Mouse (Mus musculus): ENCODE measurements around the gene Mesp1. TPM values are rescaled to one million over a fixed set of nuclear protein-coding genes. Genes with fewer than 3 reads are reported as not detected.

The Mesp1 gene
- total RNA-seq (2023), result not detected

DNA sequence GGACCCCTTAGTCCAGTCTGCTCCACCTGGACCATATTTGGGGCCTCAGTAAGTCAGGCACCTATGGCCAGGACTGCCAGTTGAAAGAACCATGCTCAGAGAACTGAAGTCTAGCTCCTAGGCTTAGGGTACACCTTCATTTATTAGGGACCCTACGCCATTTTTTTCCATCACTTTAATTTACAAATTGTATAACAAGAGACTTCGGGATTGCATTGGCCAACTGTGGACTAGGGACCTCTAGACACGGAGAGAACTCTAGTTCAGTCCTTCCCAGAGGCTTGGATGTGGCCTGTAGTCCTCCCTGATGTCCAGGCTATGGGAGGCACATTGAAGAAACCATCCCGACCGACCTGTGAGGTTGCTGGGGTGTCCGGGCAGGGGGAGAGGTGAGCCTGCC lies at the start of gene Mesp1:
Gene Mesp1 (minus strand): TSS at position 101 of the 400 bp plus-strand sequence.

DNA sequence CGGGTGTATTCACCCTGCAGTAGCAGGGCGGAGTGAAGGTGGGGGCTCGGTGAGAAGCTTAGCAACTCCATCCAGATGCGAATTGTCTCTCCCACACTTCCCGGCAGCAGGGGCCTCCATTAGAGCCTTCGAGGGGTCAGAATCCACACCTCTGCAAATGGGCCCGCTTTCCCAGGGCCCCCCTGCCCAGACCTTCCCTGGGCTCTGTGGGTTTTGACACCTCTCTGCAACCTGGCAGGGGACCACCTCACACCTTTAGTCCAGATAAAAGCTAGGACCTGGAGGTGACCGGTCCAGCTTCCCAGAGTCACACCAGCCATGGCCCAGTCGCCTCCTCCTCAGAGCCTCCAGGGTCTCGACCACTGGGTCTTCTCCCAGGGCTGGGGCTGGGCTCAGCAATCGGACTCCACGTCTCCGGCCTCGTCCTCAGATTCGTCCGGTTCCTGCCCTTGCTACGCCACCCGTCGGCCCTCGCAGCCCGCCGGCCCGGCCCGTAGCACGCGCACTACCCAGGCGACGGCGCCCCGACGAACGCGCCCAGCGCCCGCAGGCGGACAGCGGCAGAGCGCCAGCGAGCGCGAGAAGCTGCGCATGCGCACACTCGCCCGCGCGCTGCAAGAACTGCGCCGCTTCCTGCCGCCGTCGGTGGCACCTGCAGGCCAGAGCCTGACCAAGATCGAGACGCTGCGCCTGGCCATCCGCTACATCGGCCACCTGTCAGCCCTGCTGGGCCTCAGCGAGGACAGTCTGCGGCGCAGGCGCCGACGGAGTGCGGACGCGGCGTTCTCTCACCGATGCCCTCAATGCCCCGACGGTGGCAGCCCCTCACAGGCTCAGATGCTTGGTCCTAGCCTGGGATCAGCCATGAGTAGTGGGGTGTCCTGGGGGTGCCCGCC lies 17.3 kb upstream of the Mesp1 start, which contains the start of gene Mesp2:
Gene Mesp2 (plus strand): TSS at position 117 of the 896 bp plus-strand sequence.

DNA sequence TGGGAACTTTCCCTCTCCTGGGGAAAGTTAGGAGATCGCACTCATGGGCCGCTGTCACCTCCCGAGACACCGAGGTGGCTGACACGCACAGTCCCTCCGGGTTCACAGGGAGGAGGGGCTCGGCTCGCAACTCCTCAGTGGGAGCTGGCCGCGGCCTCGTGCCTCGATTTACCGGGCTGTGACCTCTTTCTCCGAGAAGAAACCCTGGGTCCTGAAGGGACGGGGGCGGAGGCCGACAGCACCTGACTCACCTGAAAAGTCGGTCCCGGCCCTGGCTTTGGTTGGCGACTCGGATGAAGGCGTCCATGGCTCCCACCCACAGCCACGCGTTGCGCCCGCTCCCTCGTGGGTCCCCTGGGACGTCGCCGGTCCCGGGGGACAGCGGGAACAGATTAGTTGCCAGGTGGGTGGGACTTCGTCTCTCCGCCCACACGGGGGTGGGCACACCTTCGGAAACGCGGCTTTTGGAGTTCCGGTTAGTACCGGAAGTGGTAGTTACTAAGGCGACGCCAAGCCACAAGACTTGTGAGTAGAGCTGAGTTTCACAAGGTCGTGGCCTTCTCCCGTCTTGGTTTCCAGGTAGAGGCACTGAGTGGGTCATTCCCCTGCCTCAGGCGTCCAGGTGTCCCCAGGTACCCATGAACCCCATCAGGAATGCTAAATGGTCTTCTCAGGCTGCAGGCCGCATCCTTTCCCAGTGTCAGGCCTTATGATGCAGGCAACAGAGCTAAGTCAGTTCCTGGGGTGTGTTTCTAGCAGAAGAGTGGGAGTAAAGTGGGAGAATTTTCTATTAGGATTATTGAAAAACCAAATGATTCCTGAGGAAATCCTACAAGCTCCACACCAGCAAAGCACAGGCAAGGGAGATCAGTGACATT lies 50.7 kb downstream of the Mesp1 start, which contains the start of the genes Pex11a and Wdr93:
Gene Pex11a (minus strand): TSS at position 473 of the 878 bp plus-strand sequence.
Gene Wdr93 (plus strand): TSS at position 505 of the 878 bp plus-strand sequence.

Other genes starting within 250 kb of the Mesp1 start
- not detected for gene Rhcg, start 176.1 kb downstream of the Mesp1 start, total RNA-seq (2023)
- gene Ticrr, start 133.6 kb downstream of the Mesp1 start, total RNA-seq (2023), result 1 to 10 TPM; 2.7 to 4.1 TPM
- gene Kif7, start 78.1 kb downstream of the Mesp1 start, total RNA-seq (2023), result under 1 TPM in 1 of 2 experiments, not detected in 1; 0.23 TPM
- gene Plin1, start 60.9 kb downstream of the Mesp1 start, total RNA-seq (2023), result not detected
- under 1 TPM; 0.38 to 0.42 TPM for gene Pex11a, start 50.7 kb downstream of the Mesp1 start, total RNA-seq (2023)
- gene Wdr93, start 50.6 kb downstream of the Mesp1 start, total RNA-seq (2023), result not detected
- under 1 TPM in 1 of 2 experiments, not detected in 1; 0.26 TPM for gene Mesp2, start 16.9 kb upstream of the Mesp1 start, total RNA-seq (2023)
- gene Anpep, start 67.3 kb upstream of the Mesp1 start, total RNA-seq (2023), result under 1 TPM in 1 of 2 experiments, not detected in 1; 0.52 TPM
- gene Ap3s2, start 126.9 kb upstream of the Mesp1 start, total RNA-seq (2023), result 10 to 100 TPM; 17.2 to 18.5 TPM
- gene Arpin, start 141.6 kb upstream of the Mesp1 start, total RNA-seq (2023), result not detected
- gene Zfp710, start 231.0 kb upstream of the Mesp1 start, total RNA-seq (2023), result 10 to 100 TPM; 63.2 to 81.5 TPM

Measured in B cell, adult 67 days (primary cell).